Mouse (Mus musculus): ENCODE measurements around the gene Galntl5.

GRCm38 (mm10) chr5:25187727-25188126 lies 6.5 kb downstream of the Galntl5 start:
- TF ChIP-seq CTCF (conservative IDR thresholded peaks at IDR 0.05; ENCODE audit: insufficient read depth, insufficient read length, low read depth, low read length) (no peak), POLR2A (IDR thresholded peaks at IDR 0.05; ENCODE audit: low read depth, low read length) (no peak)
